Mouse (Mus musculus) neutrophil, adult 59 days (primary cell): ENCODE data around the gene Gm42957. TPM values are rescaled to one million over a fixed set of nuclear protein-coding genes. Genes with fewer than 3 reads are reported as not detected.

ENCODE experiments used
- total RNA-seq, 2 experiments: library from RNA; stranded (reverse); gene quantifications; 1 replicate in 1 of 2; 2 replicates in 1 of 2; pipeline ENCODE4 v1.2.4; 2023

The Gm42957 gene
- total RNA-seq, result not detected

GRCm38 (mm10) chr3:96634928-96635879, at the start of gene Gm42957, which contains the start of gene Pex11b:
Gene Gm42957, plus strand, starts transcription at chr3:96635474.
Gene Pex11b, plus strand, starts transcription at chr3:96635376.

GRCm38 (mm10) chr3:96593790-96594560, 41.3 kb upstream of the Gm42957 start, which contains the start of gene Polr3gl:
Gene Polr3gl, minus strand, starts transcription at chr3:96594181.

DNA sequence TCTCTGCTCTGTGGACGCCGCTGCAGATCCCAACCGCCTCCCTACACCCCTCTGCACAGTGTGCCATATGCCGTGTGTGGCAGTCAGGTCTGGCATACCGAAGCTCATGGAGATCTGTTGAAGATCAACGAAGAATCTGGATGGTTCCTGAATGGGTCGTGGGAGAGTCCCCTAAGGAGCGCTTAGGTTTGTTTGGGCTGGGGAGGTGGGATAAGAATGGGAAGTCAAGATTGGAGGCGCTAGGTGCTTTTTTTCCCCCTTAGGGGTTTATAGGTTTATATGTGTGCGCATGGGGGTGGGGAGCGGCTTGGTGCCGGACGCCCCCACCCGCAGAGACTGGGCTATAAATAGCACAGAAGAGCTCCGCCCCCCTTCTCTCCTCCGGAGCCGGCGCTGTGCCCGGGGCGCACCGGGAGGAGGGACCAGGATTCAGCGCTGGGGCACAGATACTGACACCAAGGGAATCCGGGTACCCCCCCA, 39.0 kb upstream of the Gm42957 start, which contains the start of gene Ankrd34a:
TSS of gene Ankrd34a (plus strand) at position 409 of the 480 bp plus-strand sequence.

DNA sequence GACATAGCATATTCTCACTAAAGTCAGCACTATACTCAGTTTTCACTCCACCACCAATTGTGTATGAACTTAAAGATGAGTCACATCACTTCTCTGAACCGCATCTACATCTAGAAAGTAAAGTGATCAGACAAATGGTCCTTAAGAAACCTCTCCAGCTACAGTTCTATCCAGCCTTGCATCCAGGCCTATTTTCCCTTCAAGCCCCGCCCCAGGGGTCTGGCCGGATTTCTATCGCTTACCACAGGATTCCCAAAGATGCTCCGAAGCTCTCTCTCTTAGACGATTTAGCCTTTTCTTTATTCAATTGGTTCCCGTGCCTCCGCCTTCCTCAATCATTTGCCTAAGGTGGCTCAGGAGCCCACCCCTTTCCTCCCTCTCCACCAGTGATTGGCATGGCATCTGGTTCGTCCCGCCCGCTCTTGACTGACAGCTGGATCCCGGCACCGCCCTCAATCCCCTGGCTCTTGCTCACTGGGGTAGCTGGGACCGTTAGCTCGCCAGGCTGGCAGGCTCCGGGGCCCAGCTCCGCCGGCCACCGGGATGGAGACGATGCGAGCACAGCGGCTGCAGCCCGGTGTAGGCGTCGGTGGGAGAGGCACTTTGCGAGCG, 34.5 kb upstream of the Gm42957 start, which contains the start of gene Lix1l:
TSS of gene Lix1l (plus strand) at position 511 of the 612 bp plus-strand sequence.

GRCm38 (mm10) chr3:96629729-96630600, 5.3 kb upstream of the Gm42957 start, which contains the start of gene Rbm8a:
Gene Rbm8a, plus strand, starts transcription at chr3:96629933.

GRCm38 (mm10) chr3:96645018-96645649, 9.9 kb downstream of the Gm42957 start, which contains the start of gene Itga10:
Gene Itga10, plus strand, starts transcription at chr3:96645584.

DNA sequence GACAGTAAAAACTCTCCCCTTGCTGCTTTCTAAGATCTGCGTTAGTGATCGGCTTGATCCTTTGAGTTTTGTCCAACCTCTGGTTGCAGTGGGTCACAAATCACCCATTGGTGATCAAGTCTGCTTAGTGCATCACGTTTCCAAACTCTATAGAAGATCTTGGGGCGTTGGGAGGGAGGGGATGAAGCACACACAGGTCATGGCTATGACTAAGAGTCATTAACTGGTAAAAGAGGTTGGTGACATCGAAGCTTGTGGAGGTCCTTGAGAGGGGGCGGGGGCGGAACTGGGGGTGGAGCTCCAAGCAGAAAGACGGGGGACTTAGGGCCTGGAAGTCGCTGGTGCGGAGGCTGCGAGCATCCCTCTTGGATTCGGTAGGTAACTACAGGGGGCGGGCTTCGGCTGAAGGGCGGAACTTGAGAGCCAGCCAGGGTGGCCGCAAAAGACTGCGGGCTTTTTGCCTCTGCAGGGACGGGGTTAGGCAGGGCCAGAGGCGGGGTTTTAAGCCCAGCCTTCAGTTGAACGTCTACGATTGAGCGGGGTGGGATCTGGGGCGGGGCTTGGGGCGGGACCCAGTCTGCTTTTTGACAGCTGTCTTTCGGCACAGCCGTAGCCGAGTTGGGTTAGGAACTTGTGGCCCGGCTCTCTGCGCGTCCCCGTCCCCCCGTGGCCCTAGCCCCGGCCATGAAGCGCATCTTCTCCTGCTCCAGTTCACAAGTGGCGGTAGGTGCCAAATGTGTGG, 34.6 kb downstream of the Gm42957 start, which contains the start of gene Ankrd35:
TSS of gene Ankrd35 (plus strand) at position 405 of the 742 bp plus-strand sequence.

GRCm38 (mm10) chr3:96696198-96696765, 61.0 kb downstream of the Gm42957 start, which contains the start of gene Pias3:
Gene Pias3, plus strand, starts transcription at chr3:96696384.

Other genes starting within 250 kb of the Gm42957 start
- gene BC107364, start 183.2 kb upstream of the Gm42957 start, total RNA-seq, result not detected
- not detected for gene Hfe2, start 110.3 kb upstream of the Gm42957 start, total RNA-seq
- gene Txnip, start 77.5 kb upstream of the Gm42957 start, total RNA-seq, result 100 to 1,000 TPM; 403 to 416 TPM
- not detected for gene Gm16253, start 58.5 kb upstream of the Gm42957 start, total RNA-seq
- 10 to 100 TPM; 15.6 to 17.0 TPM for gene Polr3gl, start 41.3 kb upstream of the Gm42957 start, total RNA-seq
- not detected for gene Ankrd34a, start 38.8 kb upstream of the Gm42957 start, total RNA-seq
- gene Lix1l, start 34.3 kb upstream of the Gm42957 start, total RNA-seq, result under 1 TPM; 0.58 to 0.68 TPM
- 10 to 100 TPM; 51.6 to 56.6 TPM for gene Rbm8a, start 5.5 kb upstream of the Gm42957 start, total RNA-seq
- gene Pex11b, start 98 bp upstream of the Gm42957 start, total RNA-seq, result 10 to 100 TPM; 11.0 to 12.7 TPM
- under 1 TPM; 0.31 to 0.37 TPM for gene Itga10, start 10.1 kb downstream of the Gm42957 start, total RNA-seq
- gene Ankrd35, start 34.7 kb downstream of the Gm42957 start, total RNA-seq, result not detected
- 10 to 100 TPM; 38.8 to 48.2 TPM for gene Pias3, start 60.9 kb downstream of the Gm42957 start, total RNA-seq
- 1 to 10 TPM; 1.8 to 2.1 TPM for gene Nudt17, start 73.1 kb downstream of the Gm42957 start, total RNA-seq
- gene Polr3c, start 92.2 kb downstream of the Gm42957 start, total RNA-seq, result 10 to 100 TPM; 38.8 to 45.6 TPM
- gene Rnf115, start 92.2 kb downstream of the Gm42957 start, total RNA-seq, result 10 to 100 TPM; 68.9 to 71.1 TPM
- gene Pdzk1, start 193.8 kb downstream of the Gm42957 start, total RNA-seq, result not detected
- gene Cd160, start 193.9 kb downstream of the Gm42957 start, total RNA-seq, result not detected